Mouse (Mus musculus) thymus, postnatal 14 days (tissue): Measurements from ENCODE around the gene 6430548M08Rik.
A peak's percentile ranks its signal among the peaks of the same experiment; 100 is the strongest.

Source experiments
- DNase-seq: peaks from one replicate; pipeline ENCODE4 v3.0.0; 2021

Gene 6430548M08Rik

GRCm38 (mm10) chr8:120144652-120145301, 30.8 kb downstream of the 6430548M08Rik start:
- no peak for DNase-seq

DNA sequence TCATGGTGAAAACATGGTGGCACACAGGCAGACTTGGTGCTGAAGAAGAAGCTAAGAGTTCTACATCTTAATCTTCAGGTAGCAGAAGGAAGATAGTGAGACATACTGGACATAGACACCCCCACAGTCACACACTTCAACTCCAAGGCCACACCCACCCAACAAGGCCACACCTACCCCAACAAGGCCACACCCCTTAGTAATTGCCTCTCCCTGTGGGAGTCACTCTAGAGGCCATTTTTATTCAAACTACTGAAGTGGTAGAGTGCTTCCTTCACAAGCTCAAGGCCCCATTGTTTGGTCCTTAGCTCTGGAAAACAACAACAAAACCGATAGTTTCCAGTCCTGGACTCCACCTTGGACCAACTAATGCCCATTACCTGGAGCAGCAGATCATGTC, 32.1 kb downstream of the 6430548M08Rik start:
- DNase-seq = no peak

- no peak for DNase-seq
Measured at GRCm38 (mm10) chr8:120150028-120150427, 36.1 kb downstream of the 6430548M08Rik start.

DNA sequence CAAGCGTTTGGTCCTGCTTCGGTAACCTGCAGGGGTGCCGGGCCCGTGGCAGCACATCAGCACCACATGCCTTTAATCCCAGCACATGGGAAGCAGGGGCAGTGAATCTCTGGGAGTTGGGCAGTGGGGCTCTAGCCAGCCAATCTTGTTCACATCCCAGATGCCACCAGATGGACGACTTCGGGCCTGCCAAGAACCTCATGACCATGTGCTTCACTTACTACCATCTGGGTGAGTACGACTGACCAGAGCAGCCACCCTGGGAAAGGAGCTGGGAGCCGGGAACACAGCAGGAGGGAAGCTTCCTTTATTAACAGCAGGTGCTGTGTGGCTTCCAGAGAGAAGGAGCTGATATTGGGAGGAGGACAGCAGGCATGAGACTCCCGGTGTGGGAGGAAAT, 37.2 kb downstream of the 6430548M08Rik start:
- DNase-seq = no peak

- DNase-seq = no peak
Measured at GRCm38 (mm10) chr8:120152636-120153035, 38.7 kb downstream of the 6430548M08Rik start.

GRCm38 (mm10) chr8:120160366-120160765, 46.4 kb downstream of the 6430548M08Rik start:
- no peak for DNase-seq

DNA sequence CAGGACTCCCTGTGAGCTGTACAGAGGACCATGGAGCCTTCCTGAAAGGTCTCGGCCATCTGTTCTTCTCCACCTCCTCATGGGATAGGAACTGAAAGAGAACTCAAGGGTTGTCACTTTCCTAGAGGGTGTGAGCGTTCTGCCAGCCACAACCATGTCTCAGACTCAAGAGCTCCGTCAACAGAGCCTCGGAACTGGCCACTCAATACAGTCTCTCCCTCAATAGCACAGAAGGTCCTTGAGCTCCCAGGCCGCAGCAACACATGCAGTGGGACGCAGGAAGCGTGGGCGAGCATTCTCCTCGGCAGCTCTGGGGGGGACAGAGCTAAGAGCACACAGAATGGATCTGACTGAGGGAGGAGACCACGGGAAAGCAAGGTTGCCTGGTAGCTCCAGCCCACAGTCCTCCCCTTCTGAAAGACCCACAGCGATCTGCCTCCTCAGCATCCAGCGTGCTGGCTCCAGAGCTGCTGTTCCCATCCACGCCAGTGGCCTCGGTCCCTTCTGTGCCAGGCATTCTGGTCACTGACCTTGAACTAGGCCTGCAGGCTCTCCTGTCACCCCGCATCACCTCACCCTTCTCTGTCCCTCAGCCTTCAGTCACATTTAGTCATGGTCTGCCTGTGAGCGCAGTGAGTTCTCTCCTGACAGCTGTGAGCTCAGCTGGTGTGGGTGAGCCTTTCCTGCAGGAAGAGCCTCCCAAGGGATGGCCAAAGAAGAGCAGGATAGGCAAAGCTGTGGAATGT, 47.9 kb downstream of the 6430548M08Rik start:
- no peak for DNase-seq

DNA sequence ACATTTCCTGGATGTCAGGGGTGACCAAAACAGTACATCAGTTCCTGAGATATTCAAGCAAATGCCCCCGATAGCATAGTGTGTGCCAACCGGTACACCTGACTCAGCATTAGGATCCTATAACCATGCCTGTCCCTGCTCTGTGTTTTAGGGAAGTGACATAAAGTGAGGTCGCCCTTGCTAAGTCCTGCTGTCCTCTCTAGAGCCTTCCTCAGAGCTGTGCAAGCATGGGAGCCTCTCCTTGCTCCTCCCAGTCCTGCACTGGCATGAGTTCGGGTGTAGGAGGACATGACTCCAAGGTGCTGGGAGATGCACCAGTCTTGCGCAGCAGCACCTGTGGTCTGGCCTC, 48.4 kb downstream of the 6430548M08Rik start:
- DNase-seq = no peak

DNA sequence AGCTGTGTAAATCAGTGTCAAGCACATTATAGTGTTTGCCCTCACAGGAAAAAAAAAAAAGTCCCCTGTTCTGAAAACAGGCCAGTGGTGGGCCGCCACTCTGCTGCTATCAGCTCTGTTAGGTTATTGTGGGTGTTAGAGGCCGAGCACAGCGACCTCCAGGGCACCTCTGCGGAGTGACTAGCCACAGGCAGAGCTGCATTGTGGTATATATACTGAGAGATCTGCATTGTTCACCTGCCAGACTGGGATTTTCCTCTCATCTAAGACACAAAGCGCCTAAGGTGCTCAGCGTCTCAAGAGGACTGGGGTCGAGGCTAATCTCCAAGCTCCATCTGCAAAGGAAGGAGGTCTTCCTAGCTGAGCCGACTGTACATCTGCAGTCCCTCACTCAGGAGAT, 49.4 kb downstream of the 6430548M08Rik start:
- DNase-seq = no peak

DNA sequence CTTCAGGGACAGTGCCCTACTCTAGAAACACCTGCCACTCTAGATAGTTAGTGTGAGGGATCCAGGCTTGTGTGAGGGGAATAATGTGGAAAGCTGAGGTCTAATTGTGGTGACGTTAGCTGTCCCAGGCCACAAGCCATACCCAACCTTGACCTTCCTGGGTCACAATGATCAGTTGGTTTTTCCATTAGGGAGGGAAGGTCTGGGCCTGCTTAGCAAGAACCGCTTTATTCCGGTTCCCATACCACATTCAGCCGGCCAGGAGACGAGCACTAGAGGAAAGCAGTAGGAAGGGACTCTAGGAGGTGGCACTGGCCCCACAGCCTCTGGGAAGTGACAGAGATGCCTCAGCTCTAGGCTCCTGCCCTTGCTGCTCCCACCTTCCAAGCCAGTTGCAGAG, 50.1 kb downstream of the 6430548M08Rik start:
- DNase-seq = no peak

- no peak for DNase-seq
Measured at GRCm38 (mm10) chr8:120167136-120167535, 53.2 kb downstream of the 6430548M08Rik start.

DNA sequence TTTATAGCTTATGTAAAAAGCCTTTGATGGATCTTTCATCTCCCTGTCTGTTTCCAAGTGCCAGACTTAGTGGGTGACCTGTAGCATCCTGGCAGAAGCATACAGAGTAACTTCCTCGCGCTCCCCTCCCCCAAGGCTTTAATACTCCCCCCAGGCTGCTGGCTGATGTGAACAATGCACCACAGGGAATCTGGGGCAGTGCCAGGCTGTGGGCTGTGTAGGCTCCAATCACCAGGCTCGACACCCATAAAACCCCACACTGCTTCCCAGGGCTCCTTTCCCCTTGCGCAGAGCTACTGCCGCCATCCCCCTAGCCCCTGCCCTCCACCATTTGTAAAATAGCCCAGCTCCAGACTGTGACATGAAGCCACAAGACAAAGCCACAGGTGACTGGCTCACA, 53.9 kb downstream of the 6430548M08Rik start:
- DNase-seq = no peak

- DNase-seq = no peak
Measured at GRCm38 (mm10) chr8:120169119-120169518, 55.2 kb downstream of the 6430548M08Rik start.

DNA sequence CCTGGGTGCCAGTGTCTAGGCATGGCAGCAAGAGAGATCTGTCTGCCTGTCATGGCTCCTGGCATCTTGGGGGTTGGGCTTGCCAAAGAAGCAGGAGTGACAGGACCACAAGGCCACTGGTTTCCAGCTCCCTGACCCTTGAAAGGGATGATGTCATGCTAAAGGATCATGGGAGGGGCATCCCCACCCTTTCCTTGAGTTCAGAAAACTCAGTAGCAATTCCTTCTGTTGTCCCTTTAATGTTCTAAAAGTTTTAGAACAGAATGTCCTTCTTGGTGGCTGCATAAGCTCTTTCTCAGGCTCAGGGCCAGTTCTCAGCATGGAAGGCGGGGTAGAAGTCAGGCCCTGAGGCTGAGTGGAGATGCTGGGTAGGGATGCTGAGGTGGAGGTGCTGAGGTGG, 59.2 kb downstream of the 6430548M08Rik start:
- DNase-seq = no peak

DNA sequence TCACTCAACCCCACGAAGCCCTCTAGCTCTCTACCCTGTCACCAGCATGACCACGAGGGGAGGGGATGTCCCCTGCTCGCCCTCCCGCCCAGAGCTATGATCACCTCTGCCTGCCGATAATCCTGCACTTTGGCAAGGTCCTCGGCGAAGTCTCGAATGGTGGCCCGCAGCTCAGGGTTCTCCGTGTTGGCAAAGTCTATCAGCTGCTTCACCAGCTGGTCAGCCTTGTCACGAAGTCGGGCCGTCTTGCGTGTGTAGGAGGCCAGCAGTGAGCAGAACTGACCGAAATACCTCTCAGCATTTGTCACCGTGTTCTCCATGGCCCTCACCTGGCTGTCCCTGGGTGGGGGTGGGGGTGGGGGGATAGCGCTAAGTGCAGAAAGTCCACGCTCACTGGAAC, 60.7 kb downstream of the 6430548M08Rik start:
- no peak for DNase-seq

DNA sequence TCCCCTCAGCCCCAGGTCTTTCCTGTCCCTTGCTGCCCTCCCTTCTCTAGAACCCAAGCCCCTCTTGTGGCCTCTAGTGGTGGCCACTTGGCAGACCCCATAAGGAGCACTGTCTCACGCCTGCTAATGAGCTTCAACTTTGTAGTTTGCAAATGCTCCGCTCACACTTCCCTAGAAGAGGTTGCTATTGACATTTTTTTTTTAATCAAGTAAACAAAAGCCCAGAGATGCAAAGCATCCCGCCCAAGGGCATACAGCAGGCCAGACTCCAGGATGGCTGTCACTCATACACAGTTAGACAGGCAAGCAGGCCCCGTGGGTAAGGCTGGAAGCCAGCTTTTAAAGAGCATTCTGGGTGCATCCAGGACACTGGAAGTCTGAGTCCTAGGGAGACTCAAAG, 62.7 kb downstream of the 6430548M08Rik start:
- no peak for DNase-seq

DNA sequence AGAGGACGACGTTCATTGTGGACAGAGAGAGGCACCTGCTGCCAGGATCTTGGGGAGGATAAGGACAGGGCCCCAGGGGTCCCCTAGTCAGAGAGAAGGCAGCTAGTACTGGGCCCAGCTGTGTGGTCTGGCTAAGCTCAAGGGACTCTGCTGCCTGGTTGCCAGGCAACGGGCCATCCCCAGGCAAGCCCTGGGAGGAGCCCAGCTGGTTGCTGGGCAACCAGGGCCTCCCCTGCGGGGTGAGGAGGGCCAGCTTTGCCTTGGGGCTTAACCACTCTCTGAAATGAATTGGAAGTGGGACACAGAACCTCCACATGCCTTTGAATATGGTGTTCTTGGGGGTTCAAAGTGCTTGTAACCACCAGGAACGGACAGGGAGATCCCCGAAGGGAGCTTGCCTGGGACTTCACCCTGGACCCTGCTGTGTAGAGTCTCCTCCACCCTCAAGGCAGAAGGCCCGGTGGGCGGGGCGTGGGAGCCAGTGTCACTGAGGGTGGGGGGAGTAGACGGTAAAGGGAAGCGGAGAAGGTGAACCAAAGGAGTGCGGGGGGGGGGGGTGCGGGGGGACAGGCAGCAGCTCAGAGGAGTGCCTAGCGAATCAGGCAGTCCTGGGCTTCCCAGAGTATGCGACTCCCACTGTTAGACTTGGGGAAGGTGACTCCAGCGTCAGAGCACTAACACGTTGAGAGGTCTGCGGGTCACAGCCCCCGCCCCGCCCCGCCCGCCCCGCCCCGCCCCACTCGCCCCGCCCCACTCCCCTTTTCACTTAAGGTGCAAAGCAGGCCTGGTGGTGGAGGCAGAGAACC, 63.6 kb downstream of the 6430548M08Rik start, which contains the start of gene Fam92b:
Gene Fam92b, minus strand, starts transcription at position 149 of the 806 bp plus-strand sequence.
- peak; percentile 68 for DNase-seq

- no peak for DNase-seq
Measured at GRCm38 (mm10) chr8:120178124-120178514, 64.2 kb downstream of the 6430548M08Rik start.

DNA sequence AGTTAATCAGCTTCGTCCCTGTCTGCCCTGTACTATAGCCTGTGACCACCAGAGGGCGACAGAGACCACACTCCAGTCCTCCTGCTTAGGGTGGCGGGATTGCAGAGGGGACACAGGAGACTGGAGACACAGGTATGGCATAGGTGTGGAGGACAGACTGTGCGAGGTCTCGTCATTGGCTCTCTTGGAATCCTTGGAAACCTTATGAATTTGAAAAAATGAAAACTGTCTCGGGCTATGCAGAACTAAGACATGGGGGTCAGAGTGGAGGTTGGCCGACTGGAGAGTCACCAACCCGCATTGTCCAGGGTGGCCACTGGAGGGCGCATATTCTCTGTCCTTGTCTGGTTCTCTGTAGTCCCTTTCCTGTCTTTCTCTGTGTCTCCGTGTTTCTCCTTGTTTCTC, 65.1 kb downstream of the 6430548M08Rik start:
- peak; percentile 87 for DNase-seq

DNA sequence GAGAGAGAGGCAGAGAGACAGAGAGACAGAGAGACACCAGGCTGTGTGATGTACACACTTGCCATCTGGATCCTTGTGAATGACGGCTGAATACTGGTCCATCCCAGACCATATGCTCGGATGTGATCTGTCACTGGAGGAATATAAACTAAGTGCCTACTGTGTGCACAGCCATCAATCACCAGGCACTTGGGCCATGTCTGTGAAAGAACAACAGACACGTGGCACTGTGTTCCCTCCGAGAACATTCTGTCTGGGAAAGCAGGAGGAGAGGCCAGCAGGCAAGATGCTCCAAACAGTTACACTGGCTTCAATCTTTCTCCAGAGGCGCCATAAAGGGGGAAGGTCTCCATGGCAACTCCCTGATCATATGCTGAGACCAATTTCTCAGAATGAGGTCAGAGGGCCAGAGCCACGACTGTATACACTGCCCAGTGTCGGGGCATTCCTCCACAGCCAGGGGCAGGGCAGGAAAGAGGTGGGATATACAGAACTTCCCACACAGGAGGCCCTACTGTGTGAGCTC, 66.6 kb downstream of the 6430548M08Rik start:
- DNase-seq = no peak

- DNase-seq = no peak
Measured at GRCm38 (mm10) chr8:120181274-120181673, 67.3 kb downstream of the 6430548M08Rik start.

DNA sequence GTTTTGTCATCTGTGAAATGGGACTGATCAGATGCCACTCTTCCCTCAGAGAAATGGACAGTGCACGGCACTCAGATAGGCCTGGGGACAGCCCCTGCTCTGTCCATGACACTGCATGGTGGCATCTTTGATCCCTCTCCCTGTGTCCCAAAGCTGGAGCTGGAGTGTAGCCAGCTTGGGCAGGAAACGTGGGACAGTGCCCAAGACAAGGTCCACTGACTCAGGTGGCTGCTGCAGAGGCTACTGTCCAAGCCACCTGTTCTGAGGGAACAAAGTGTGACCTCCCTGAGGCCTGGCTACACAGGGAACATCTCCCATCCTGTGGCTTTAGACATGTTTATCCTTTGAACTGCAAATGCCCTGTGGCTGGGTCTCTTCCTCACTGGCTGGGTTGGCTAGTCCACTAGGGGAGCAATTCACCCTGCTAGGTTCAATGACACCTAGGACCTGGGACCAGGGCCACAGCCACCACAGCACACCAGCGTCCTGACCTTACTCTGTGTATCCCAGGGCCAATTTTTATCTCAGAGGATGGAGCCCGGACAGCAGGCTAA, 68.0 kb downstream of the 6430548M08Rik start:
- DNase-seq = no peak

- DNase-seq = no peak
Measured at GRCm38 (mm10) chr8:120184366-120184765, 70.4 kb downstream of the 6430548M08Rik start.
